Mouse (Mus musculus) lung, postnatal 25 days (tissue): ENCODE results near the gene Miga1.

ENCODE experiments used
- DNase-seq: peaks from one replicate; pipeline ENCODE4 v3.0.0; 2022; ENCODE audit warnings: low spot score

Gene Miga1

GRCm38 (mm10) chr3:152245273-152245910 lies 94.8 kb downstream of the Miga1 start:
- no peak for DNase-seq

GRCm38 (mm10) chr3:152243304-152243703 lies 96.9 kb downstream of the Miga1 start:
- no peak for DNase-seq

- DNase-seq, result no peak
Measured at GRCm38 (mm10) chr3:152241098-152241497, 99.1 kb downstream of the Miga1 start.

- DNase-seq, result no peak
Measured at GRCm38 (mm10) chr3:152239592-152239991, 100.6 kb downstream of the Miga1 start.

- peak; percentile 31 for DNase-seq
Measured at GRCm38 (mm10) chr3:152238836-152239235, 101.4 kb downstream of the Miga1 start.

GRCm38 (mm10) chr3:152235805-152236204 lies 104.4 kb downstream of the Miga1 start:
- no peak for DNase-seq

GRCm38 (mm10) chr3:152235238-152235637 lies 105.0 kb downstream of the Miga1 start:
- DNase-seq, result no peak

- DNase-seq, result no peak
Measured at GRCm38 (mm10) chr3:152231333-152232100, 108.7 kb downstream of the Miga1 start.

- DNase-seq, result no peak
Measured at GRCm38 (mm10) chr3:152229271-152229670, 110.9 kb downstream of the Miga1 start.

- no peak for DNase-seq
Measured at GRCm38 (mm10) chr3:152228843-152229242, 111.4 kb downstream of the Miga1 start.

- no peak for DNase-seq
Measured at GRCm38 (mm10) chr3:152225906-152226305, 114.3 kb downstream of the Miga1 start.

GRCm38 (mm10) chr3:152224918-152225317 lies 115.3 kb downstream of the Miga1 start:
- DNase-seq, result no peak
